Mouse (Mus musculus): ENCODE data around the gene Slc5a11. TPM values are rescaled to one million over a fixed set of nuclear protein-coding genes. Genes with fewer than 3 reads are reported as not detected.

Slc5a11 gene
- total RNA-seq, 1 experiment: 22.0 TPM

- peaks cover 14% of the 10 kb centered on the region for H3K36me3 ChIP-seq (ENCODE audit: control insufficient read depth, insufficient read depth, low read length, poor library complexity, severe bottlenecking)
These were observed 73.3 kb downstream of the Slc5a11 start for GRCm38 (mm10) chr7:123287903-123288302.

GRCm38 (mm10) chr7:123289176-123289575, 74.6 kb downstream of the Slc5a11 start:
- H3K4me1 ChIP-seq (ENCODE audit: control insufficient read depth in 2 of 2, insufficient read depth in 2 of 2, low read length in 2 of 2, poor library complexity in 1 of 2): no peaks in the 10 kb centered on the region
- peaks cover 17% of the 10 kb centered on the region for H3K36me3 ChIP-seq (ENCODE audit: control insufficient read depth, insufficient read depth, low read length, poor library complexity, severe bottlenecking)
- no peak for DNase-seq (ENCODE audit: low read depth, low spot score)
- in situ Hi-C loops (cut with MboI; ENCODE audit: low sequenced_read_pairs in 2 of 2, unreplicated experiment in 2 of 2): no loop called here
- TF ChIP-seq CHD2 (IDR thresholded peaks at IDR 0.05; ENCODE audit: low read depth, low read length): no peak
- no peak for TF ChIP-seq HCFC1 (IDR thresholded peaks at IDR 0.05; ENCODE audit: borderline replicate concordance, insufficient read depth, low read length)
- no peak for TF ChIP-seq ZNF384 (IDR thresholded peaks at IDR 0.05; ENCODE audit: low read depth, low read length)
- TF ChIP-seq ZC3H11A (IDR thresholded peaks at IDR 0.05; ENCODE audit: borderline replicate concordance, low read depth, low read length): no peak
- TF ChIP-seq MAFK (IDR thresholded peaks at IDR 0.05; ENCODE audit: insufficient read depth, low read depth, low read length): no peak
- H3K4me3 ChIP-seq (ENCODE audit: insufficient read depth in 1 of 2, low read depth in 1 of 2, low read length in 2 of 2, poor library complexity in 1 of 2, severe bottlenecking in 1 of 2): no peak overlapping the region
- H3K27ac ChIP-seq (ENCODE audit: insufficient read depth, low read depth, low read length, poor library complexity, severe bottlenecking): no peak overlapping the region
- H3K9me3 ChIP-seq (ENCODE audit: control insufficient read depth, insufficient read depth, low read depth, low read length): no peaks in the 10 kb centered on the region
- no peak overlapping the region for H3K9ac ChIP-seq (ENCODE audit: insufficient read depth, low read depth, low read length, poor library complexity, severe bottlenecking)

More at GRCm38 (mm10) chr7:123287903-123288302, 73.3 kb downstream of the Slc5a11 start:
- no peak for DNase-seq (ENCODE audit: low read depth, low spot score)
- Histone ChIP-seq H3K4me1 (ENCODE audit: control insufficient read depth in 2 of 2, insufficient read depth in 2 of 2, low read length in 2 of 2, poor library complexity in 1 of 2) (no peaks in the 10 kb centered on the region), H3K4me3 (ENCODE audit: insufficient read depth in 1 of 2, low read depth in 1 of 2, low read length in 2 of 2, poor library complexity in 1 of 2, severe bottlenecking in 1 of 2) (no peak overlapping the region), H3K9me3 (ENCODE audit: control insufficient read depth, insufficient read depth, low read depth, low read length) (no peaks in the 10 kb centered on the region), H3K27ac (ENCODE audit: insufficient read depth, low read depth, low read length, poor library complexity, severe bottlenecking) (no peak overlapping the region), H3K9ac (ENCODE audit: insufficient read depth, low read depth, low read length, poor library complexity, severe bottlenecking) (no peak overlapping the region)
- in situ Hi-C loops (cut with MboI; ENCODE audit: low sequenced_read_pairs in 2 of 2, unreplicated experiment in 2 of 2): no loop called here
- TF ChIP-seq ZNF384 (IDR thresholded peaks at IDR 0.05; ENCODE audit: low read depth, low read length) (no peak), HCFC1 (IDR thresholded peaks at IDR 0.05; ENCODE audit: borderline replicate concordance, insufficient read depth, low read length) (no peak), MAFK (IDR thresholded peaks at IDR 0.05; ENCODE audit: insufficient read depth, low read depth, low read length) (no peak), ZC3H11A (IDR thresholded peaks at IDR 0.05; ENCODE audit: borderline replicate concordance, low read depth, low read length) (no peak), CHD2 (IDR thresholded peaks at IDR 0.05; ENCODE audit: low read depth, low read length) (no peak)

- no peak overlapping the region for H3K4me3 ChIP-seq (ENCODE audit: insufficient read depth in 1 of 2, low read depth in 1 of 2, low read length in 2 of 2, poor library complexity in 1 of 2, severe bottlenecking in 1 of 2)
- H3K9me3 ChIP-seq (ENCODE audit: control insufficient read depth, insufficient read depth, low read depth, low read length): no peaks in the 10 kb centered on the region
- no peaks in the 10 kb centered on the region for H3K4me1 ChIP-seq (ENCODE audit: control insufficient read depth in 2 of 2, insufficient read depth in 2 of 2, low read length in 2 of 2, poor library complexity in 1 of 2)
- H3K27ac ChIP-seq (ENCODE audit: insufficient read depth, low read depth, low read length, poor library complexity, severe bottlenecking): no peak overlapping the region
- no peak for DNase-seq (ENCODE audit: low read depth, low spot score)
- in situ Hi-C loops (cut with MboI; ENCODE audit: low sequenced_read_pairs in 2 of 2, unreplicated experiment in 2 of 2): no loop called here
- TF ChIP-seq ZNF384 (IDR thresholded peaks at IDR 0.05; ENCODE audit: low read depth, low read length): no peak
- TF ChIP-seq CHD2 (IDR thresholded peaks at IDR 0.05; ENCODE audit: low read depth, low read length): no peak
- no peak for TF ChIP-seq MAFK (IDR thresholded peaks at IDR 0.05; ENCODE audit: insufficient read depth, low read depth, low read length)
- TF ChIP-seq HCFC1 (IDR thresholded peaks at IDR 0.05; ENCODE audit: borderline replicate concordance, insufficient read depth, low read length): no peak
- no peak for TF ChIP-seq ZC3H11A (IDR thresholded peaks at IDR 0.05; ENCODE audit: borderline replicate concordance, low read depth, low read length)
- peaks cover 15% of the 10 kb centered on the region; the same call in 1 of the 2 replicates for H3K36me3 ChIP-seq (ENCODE audit: control insufficient read depth, insufficient read depth, low read length, poor library complexity, severe bottlenecking)
- H3K9ac ChIP-seq (ENCODE audit: insufficient read depth, low read depth, low read length, poor library complexity, severe bottlenecking): no peak overlapping the region
These were observed 77.4 kb downstream of the Slc5a11 start for GRCm38 (mm10) chr7:123291942-123292341.

GRCm38 (mm10) chr7:123293898-123294297, 79.3 kb downstream of the Slc5a11 start:
- H3K9ac ChIP-seq (ENCODE audit: insufficient read depth, low read depth, low read length, poor library complexity, severe bottlenecking): no peak overlapping the region
- no peaks in the 10 kb centered on the region for H3K4me1 ChIP-seq (ENCODE audit: control insufficient read depth in 2 of 2, insufficient read depth in 2 of 2, low read length in 2 of 2, poor library complexity in 1 of 2)
- no peak for DNase-seq (ENCODE audit: low read depth, low spot score)
- H3K9me3 ChIP-seq (ENCODE audit: control insufficient read depth, insufficient read depth, low read depth, low read length): no peaks in the 10 kb centered on the region
- no peak overlapping the region for H3K27ac ChIP-seq (ENCODE audit: insufficient read depth, low read depth, low read length, poor library complexity, severe bottlenecking)
- in situ Hi-C loops (cut with MboI; ENCODE audit: low sequenced_read_pairs in 2 of 2, unreplicated experiment in 2 of 2): no loop called here
- H3K36me3 ChIP-seq (ENCODE audit: control insufficient read depth, insufficient read depth, low read length, poor library complexity, severe bottlenecking): peaks cover 18% of the 10 kb centered on the region; the same call in 1 of the 2 replicates
- TF ChIP-seq CHD2 (IDR thresholded peaks at IDR 0.05; ENCODE audit: low read depth, low read length) (no peak), ZC3H11A (IDR thresholded peaks at IDR 0.05; ENCODE audit: borderline replicate concordance, low read depth, low read length) (no peak), HCFC1 (IDR thresholded peaks at IDR 0.05; ENCODE audit: borderline replicate concordance, insufficient read depth, low read length) (no peak), MAFK (IDR thresholded peaks at IDR 0.05; ENCODE audit: insufficient read depth, low read depth, low read length) (no peak), ZNF384 (IDR thresholded peaks at IDR 0.05; ENCODE audit: low read depth, low read length) (no peak)
- H3K4me3 ChIP-seq (ENCODE audit: insufficient read depth in 1 of 2, low read depth in 1 of 2, low read length in 2 of 2, poor library complexity in 1 of 2, severe bottlenecking in 1 of 2): no peak overlapping the region

GRCm38 (mm10) chr7:123295423-123295822, 80.8 kb downstream of the Slc5a11 start:
- Histone ChIP-seq H3K36me3 (ENCODE audit: control insufficient read depth, insufficient read depth, low read length, poor library complexity, severe bottlenecking) (peaks cover 22% of the 10 kb centered on the region), H3K4me3 (ENCODE audit: insufficient read depth in 1 of 2, low read depth in 1 of 2, low read length in 2 of 2, poor library complexity in 1 of 2, severe bottlenecking in 1 of 2) (no peak overlapping the region), H3K9ac (ENCODE audit: insufficient read depth, low read depth, low read length, poor library complexity, severe bottlenecking) (no peak overlapping the region), H3K27ac (ENCODE audit: insufficient read depth, low read depth, low read length, poor library complexity, severe bottlenecking) (no peak overlapping the region), H3K4me1 (ENCODE audit: control insufficient read depth in 2 of 2, insufficient read depth in 2 of 2, low read length in 2 of 2, poor library complexity in 1 of 2) (no peaks in the 10 kb centered on the region), H3K9me3 (ENCODE audit: control insufficient read depth, insufficient read depth, low read depth, low read length) (no peaks in the 10 kb centered on the region)
- in situ Hi-C loops (cut with MboI; ENCODE audit: low sequenced_read_pairs in 2 of 2, unreplicated experiment in 2 of 2): no loop called here
- DNase-seq (ENCODE audit: low read depth, low spot score): no peak
- TF ChIP-seq ZC3H11A (IDR thresholded peaks at IDR 0.05; ENCODE audit: borderline replicate concordance, low read depth, low read length): no peak
- no peak for TF ChIP-seq CHD2 (IDR thresholded peaks at IDR 0.05; ENCODE audit: low read depth, low read length)
- TF ChIP-seq HCFC1 (IDR thresholded peaks at IDR 0.05; ENCODE audit: borderline replicate concordance, insufficient read depth, low read length): no peak
